Mouse (Mus musculus): ENCODE measurements around the gene Ctnnbl1.

Gene Ctnnbl1

DNA sequence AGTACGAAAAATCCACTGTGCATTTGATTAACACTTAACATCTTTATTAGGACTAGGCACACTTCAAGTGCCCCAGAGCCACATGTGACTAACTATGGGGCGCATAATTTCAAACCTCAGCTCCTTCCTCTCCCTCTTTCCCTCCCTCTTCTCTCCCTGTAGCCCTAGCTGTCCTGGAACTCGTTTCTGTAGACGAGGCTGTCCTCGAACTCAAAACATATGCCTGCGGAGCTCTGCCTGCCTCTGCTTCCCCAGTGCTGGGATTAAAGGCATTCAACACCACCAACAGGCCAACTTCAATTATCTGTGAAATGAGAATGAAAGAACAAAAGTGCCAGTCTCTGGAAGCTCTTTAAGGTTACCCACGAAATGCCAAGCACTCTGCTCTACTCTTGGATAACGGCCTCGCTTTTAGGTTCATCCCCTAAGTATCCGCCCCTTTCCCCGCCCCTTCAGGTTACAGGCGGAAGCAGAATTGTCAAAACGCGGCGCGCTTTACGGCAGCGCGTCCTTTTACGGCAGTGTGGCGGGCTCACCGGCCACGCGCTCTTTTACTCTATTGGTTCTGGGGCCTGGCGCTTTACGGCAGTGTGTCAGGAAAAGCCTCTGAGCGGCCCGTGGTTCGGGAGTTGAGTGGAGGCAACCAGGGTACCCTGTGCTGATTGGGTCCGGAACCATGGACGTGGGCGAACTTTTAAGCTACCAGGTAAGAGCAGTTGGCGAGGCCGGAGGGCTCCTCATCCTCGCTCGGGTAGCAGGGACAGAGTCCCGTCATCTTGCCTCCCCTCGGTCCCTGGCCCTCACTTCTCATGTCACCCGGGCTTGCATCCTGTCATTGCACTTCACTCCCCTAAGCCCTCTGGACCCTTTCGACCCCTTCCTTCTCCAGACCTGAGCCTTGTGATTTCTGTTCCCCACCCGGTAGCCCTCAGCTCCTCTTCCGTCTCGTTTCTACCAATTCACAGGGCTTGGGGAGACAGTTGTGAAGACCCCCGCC, at the start of gene Ctnnbl1:
Gene Ctnnbl1, plus strand, starts transcription at position 548 of the 997 bp plus-strand sequence.
- DNase-seq (ENCODE audit: extremely low read depth, low read depth): peak; percentile 94

DNA sequence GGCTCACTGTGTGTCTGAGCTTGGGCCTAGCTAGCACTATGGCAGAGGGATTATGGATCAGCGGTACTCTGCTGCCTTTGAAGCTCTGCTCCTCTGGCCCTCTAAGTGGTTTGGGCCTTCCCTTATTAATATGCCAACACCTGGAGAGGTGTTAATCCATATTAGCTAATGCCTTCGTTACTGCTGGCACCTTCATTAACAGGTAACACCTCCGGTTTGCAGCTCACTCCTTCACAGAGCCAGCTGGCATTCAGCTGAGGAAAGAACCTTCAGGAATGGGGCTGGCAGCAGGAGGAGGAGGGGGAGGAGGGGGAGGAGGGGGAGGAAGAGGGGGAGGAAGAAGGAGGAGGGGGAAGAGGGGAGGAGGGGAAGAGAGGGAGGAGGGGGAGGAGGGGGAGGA, 49.7 kb upstream of the Ctnnbl1 start:
- DNase-seq (ENCODE audit: extremely low read depth, low read depth): no peak

DNA sequence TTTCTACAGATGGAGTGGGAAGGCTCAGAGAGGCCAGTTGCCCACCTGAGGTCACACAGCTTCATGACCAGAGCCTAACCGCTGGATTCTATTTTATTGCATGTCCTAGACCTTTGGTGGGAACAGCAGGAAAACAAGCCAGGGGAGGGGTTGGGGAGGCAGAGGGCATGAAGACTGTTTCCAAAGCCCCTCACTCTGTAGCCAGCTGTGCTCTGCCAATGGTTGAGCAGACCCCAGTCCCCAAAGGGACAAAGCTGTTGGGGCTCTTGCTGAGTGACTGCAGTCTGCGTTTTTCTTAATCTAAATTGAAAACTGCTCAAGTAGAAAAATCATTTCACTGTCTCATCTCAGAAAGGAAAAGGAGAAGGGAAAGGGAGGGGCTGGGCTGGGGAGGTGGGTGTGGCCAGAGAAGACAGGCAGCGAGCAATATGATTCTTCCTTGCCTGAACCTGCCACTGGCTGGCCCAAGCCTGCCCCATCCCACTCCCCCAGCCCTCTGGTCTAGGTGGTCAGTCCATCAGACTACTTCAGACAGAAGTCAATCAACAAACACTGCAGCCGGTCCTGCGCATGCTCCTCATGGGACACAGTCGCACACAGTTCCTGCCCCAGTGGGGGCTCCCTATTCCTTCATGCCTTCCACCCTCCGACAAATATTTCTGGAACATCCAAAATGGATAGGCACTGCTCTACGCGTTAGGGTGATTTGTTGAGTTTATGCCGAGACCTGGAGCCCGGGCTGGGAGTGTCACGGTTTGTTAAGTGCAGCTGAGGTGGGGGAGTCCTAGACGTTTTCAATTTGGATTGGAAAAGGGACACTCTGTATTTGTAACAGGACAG, 45.7 kb upstream of the Ctnnbl1 start:
- no peak for DNase-seq (ENCODE audit: extremely low read depth, low read depth)

DNA sequence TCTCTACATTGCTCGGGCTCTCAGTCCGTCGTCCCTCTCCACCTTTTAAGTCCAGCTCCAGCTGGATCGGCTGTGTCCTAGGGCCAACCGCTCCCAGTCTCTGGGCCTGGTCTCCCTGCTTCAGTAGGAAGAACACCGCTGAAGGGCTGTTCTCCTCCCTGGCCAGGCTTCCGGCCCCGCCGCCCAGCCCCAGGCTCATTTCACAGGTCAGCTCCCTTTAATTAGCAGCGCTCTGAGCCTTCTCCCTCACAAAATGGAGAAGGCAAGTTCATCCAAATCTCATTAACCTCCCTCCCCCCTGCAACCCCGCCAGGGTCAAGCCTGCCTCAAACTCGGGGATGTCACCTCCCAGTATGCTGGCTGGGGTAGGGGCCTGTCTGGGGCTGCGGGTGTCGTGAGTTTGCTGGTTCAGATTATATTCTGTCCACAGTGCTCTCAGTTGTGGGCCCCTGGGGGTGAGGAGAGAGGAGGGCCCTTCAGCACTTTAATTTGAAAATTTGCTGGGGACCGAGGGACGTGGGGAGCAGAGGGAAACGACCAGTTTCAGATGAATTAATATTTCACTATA, 44.8 kb upstream of the Ctnnbl1 start:
- no peak for DNase-seq (ENCODE audit: extremely low read depth, low read depth)

DNA sequence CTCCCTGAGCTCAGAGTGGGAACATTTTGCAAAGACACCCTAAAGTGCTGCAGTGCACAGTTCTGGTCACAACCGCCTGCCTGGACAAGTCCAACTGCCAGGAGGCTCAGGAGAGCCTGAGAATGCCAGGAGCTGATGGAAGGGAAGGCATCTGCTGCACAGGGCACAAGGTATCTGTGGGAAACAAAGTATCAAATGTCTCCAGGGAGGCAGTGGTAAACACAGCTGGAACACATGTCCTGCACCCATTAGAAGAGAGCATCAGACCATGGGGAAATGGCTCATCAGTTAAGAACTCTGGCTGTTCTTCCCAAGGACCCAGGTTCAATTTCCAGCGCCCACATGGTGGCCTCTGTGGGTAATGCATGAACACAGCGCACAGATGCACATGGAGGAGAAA, 43.6 kb upstream of the Ctnnbl1 start:
- DNase-seq (ENCODE audit: extremely low read depth, low read depth): no peak

DNA sequence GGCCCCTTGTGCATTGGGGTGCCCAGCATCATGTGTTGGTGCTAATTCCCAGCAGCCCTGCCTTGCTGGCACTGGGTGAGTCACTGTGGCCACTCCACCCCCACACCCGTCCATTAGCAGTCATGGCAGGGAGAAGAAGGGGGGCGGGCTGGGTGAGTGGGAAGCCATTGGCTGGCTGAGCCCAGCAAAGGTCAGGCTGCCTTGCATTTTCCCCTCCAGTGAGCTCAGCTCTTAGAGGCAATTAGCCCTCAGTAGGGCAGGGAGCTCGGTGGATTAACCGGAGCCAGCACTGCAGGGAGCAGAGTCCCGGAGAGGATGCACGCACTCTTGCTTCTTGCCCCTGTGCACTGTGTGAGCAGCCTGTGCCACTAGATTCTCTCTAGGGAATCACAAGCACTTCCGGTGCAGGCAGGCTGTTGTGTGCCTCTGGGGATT, 40.9 kb upstream of the Ctnnbl1 start:
- DNase-seq (ENCODE audit: extremely low read depth, low read depth): no peak

DNA sequence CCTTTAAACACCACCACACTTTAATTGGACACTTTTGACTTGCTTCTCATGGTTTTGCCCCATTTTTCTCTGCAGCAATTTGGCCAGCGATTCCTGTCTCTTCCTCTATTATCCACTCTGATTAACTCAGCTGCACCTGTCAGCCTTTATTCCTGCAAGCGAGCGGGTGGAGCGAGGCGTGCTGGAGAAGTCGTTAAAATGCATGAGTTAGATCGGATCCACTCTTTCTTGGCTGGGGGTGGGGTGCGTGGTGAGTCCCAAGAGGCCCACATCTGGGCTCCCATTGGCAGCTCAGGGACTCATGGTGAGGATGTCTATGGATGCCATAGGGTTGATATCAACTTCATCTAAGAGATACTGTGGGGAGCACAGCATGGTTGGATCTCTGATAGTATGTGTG, 34.0 kb upstream of the Ctnnbl1 start:
- DNase-seq (ENCODE audit: extremely low read depth, low read depth): no peak

DNA sequence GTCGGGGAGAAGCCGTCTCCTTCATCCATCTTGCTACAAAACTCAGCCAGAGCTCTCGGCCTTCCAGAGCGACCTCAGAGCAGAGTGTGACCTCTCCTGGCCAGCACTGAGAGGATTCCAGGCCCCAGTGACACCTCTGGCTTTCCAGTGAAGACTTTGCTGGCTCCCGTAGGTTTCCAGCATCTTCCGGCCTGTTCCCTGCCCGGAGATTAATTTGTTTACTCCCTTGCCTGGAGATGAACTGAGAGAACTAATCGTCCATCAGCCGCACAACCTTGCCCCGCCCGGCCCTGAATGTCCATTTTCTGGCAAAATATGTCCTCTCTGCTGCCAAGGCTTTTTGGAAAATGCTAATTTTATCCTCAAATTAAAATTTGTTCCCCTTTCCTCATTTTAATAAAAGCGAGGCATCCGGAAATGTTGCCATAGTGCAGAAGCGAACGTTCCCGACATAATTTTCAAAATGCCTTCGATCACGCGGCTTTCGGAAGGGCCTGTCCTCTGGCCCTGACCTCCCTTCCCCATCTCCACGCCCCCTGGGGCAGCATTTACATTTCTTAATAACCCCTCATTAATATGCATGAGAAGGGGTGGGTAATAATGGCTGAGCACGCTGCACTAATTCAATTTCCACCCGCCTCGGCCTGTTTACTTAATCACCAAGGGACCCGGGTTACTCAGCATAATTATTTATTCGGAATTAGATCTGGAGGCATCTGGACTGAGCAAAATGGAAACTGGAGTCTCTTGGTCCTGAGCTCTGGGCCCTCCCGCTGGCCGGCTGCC, 32.0 kb upstream of the Ctnnbl1 start:
- no peak for DNase-seq (ENCODE audit: extremely low read depth, low read depth)

DNA sequence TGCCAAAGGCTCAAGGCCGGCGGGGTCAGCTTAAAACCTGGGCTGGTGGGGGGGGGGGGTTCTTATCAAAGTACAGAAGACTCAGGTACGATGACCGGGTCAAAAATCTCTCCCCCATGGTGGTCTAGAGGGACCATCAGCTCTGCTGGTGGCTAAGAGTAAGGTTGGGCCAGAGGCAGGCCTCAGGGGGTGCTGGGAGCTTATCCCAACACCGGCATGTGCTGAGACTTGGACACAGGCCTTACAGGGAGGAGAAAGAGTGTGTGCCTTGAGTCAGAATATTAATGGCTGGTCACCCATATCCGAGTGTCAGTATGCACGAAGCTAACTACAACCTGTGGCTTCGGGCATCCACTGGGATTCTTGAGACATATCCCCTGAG, 31.4 kb upstream of the Ctnnbl1 start:
- DNase-seq (ENCODE audit: extremely low read depth, low read depth): no peak

DNA sequence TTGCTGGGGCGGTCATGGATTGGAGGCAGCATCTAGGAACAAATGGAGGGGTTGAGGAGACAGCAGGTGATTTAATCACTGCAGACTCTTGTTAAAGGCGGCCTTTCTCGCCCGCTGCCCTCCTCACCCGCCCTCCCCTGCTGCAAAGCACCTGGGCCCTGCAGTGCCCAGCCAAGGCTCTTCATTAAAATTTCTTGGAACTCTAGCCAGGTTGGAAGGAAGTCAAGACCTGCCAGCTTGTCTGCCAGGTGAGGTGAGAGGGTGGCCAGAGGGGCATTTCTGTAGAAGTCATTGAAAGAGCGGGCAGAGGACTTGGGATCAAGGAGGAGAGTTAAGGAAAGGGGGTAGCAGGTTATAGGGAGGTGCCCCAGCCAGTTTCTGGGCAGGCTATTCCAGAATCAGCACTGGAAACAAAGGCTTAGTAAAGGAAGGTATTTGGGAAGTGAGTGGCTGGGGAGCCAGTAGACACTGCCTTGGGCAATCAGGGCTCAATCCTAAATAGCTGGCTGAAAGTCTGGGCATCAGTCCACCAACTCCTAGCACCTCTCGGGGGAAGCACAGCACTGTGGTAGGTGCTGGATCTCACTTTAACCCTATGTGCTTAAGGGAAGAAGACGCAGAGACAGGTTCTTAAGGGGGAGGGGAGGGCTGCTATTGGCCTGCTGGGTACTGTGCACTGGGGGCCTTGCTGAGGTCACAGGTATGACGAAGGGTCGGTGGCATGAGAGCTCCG, 29.8 kb upstream of the Ctnnbl1 start:
- DNase-seq (ENCODE audit: extremely low read depth, low read depth): no peak

DNA sequence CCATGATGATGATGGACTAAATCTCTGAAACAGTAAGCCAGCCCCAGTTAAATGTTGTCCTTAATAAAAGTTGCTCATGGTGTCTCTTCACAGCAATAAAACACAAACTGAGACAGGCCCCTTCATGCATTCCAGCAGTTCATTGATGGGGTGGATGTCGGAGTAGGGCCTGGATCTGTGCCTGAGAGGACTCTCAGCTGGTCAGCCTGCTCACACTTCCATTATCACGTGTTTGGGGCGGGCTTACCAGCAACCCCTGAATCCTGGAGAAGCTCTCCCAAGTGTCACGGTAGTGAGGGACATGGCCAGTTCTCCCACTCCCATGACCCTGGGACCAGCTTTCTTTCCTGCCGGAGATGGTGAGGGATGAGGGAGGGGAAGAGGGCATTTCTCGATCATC, 24.5 kb upstream of the Ctnnbl1 start:
- no peak for DNase-seq (ENCODE audit: extremely low read depth, low read depth)

DNA sequence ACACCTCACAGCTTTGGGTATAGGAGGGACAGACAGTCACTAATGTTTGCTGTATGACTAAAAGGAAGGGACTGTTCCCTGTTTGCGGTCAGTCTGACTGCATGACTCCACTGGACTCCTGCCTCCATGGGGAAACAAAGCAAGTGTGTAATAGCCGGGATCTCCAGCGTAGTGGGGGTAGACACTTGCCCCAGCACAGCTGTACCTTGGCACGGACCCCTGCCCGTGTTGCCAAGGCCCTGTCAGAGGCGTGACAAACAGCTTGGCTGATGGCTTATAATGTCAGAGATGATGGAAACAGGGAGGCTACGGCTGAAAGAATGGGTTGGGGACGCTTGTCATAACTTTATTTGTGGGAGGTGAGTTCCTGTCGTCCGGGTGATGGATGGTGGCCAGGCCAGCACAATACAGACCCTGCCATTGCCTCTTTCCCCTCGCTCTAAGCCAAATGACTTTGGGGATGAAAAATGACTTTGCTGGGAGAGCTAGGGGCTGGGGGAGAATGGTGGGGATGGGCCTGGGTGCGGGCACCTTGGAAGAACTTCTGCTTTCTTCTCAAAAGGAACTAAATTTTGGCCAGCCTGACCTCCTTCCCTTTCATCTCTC, 21.5 kb upstream of the Ctnnbl1 start:
- no peak for DNase-seq (ENCODE audit: extremely low read depth, low read depth)

DNA sequence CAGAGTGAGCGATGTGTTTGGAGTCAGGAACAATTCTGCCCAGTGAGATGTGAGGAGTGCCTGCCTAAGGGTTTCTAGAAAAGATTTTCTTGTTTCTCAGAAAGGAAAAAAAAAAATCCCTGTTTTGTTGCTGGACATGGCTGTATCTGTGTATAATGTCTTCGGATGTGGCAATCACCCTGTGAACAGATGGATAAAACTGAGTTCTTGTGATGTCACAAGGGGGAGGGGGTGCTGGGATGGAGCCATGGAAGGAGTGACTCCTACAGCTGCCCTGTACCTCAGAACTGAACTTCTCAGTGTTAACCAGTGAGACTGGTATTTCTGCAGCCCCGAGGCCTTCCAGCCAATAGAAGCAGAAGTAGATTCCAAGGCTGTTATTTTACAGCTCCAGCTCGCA, 18.8 kb upstream of the Ctnnbl1 start:
- DNase-seq (ENCODE audit: extremely low read depth, low read depth): no peak

DNA sequence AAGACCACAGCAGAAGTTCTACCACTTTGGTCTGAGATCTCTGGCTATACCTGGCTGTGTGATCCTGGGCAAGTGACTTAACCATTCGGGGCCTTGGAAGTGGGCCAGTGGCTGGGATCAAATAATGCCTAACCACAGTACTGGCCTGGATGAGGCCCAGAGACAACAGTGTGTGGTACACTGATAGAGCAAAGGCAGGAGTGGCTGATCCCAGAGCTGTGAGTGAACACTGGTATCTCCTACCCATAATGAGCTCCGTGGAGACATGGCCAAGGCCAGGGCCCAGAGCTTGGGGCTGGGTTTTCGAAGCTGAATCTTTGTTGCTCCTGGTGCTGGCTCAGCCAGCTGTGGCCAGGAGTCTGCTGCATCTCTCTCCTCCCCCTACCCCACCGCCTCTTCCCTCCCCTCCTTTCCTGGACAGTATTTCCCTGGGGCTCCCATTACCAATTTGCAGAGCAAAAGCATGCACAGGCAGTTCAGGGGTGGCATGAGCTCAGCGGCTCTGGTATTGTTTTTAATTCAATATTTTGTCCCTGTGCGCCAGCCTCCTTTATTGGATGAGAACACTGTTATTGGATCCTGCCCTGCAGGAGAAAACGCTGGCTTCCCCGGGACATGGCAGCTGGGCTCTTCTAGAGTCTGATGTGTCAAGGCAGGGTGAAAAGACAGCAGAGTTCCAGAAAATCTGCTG, 13.2 kb upstream of the Ctnnbl1 start:
- DNase-seq (ENCODE audit: extremely low read depth, low read depth): no peak

DNA sequence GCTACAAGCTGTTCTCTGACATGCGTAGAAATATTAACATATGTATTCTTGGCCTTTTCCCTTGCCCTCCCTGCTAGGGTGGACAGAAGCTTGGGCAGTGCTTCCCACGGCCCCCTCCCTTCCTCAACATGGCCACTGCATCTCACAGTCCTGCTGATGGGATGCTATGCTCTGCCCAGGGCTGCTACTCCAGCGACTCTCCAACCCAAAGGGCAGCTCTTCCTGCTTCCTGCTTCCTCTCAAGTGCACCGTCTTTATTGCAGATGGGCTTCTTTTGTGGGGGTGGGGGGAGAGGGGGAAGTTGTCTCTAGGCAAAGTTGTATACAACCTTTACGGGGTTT, 12.7 kb upstream of the Ctnnbl1 start:
- DNase-seq (ENCODE audit: extremely low read depth, low read depth): no peak

DNA sequence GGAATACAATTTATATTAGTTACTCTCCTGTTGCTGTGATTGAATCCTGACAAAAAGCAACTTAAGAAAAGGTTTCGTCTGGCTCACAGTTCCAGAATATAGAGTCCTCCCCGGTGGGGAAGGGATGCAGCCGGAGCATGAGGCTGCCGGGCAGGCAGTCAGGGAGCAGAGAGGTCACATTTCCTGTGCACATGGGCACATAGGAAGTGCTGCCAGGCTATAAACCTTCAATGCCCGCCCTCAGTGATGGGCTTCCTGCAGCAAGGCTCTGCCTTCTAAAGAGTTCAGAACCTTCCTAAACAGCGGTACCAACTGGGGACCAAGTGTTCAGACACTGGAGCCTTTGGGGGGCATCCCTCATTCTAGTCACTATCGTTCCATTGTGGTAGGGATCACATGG, 7.4 kb downstream of the Ctnnbl1 start:
- no peak for DNase-seq (ENCODE audit: extremely low read depth, low read depth)

DNA sequence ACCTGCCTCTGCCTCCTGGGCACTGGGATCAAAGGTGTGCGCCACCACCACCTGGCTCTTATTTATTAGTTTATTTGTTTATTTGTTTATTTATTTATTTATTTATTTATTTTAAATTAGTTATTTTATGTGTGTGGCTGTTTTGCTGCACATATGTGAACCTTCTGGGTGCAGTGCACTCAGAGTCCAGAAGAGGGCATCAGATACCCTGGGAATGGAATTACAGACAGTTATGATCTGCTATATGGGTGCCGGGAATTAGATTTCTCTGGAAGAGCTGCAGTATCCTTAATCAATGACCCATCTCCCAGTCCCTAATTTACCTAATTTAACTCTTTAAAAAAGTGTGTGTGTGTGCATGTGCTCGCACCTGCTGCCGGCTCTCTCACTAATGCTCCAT, 8.5 kb downstream of the Ctnnbl1 start:
- no peak for DNase-seq (ENCODE audit: extremely low read depth, low read depth)

DNA sequence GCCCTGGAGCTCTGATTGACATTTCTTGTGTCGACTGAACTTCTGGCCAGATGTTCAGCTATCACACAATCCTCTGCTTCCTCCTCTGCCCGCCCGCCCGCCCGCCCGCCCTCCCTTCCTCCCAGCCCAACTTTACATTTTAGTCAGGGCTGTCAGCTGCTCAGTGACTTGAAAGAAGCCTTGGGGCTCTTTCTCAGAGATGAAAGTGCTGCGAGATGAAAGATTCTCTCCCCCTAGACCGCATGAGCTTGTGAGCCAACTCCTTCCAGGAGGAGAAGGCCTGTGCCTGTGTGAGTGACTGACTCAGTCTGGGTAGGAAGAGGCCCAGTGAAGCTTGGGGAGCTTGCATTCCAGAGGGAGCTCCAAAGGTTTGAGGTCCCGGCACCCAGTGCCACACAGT, 9.4 kb downstream of the Ctnnbl1 start:
- no peak for DNase-seq (ENCODE audit: extremely low read depth, low read depth)

DNA sequence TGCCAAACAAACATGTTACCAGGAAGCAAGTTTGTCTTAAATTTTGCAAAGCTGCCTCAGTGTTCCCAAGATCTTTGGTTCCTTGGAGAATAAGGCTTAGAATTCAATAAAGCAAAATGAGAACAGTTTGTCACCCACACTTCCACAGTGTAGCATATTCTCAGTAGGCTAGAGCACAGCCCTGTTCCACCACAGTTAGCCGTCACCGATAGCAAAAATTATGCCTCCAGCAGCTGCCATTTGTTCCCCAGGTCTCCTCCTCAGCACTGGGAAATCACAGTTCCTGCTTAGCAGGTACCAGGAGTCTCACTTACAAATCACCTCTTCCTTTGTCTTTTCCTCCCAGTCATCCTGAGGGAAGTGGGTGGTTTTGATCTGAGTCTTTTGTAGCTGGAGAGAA, 10.8 kb downstream of the Ctnnbl1 start:
- no peak for DNase-seq (ENCODE audit: extremely low read depth, low read depth)

DNA sequence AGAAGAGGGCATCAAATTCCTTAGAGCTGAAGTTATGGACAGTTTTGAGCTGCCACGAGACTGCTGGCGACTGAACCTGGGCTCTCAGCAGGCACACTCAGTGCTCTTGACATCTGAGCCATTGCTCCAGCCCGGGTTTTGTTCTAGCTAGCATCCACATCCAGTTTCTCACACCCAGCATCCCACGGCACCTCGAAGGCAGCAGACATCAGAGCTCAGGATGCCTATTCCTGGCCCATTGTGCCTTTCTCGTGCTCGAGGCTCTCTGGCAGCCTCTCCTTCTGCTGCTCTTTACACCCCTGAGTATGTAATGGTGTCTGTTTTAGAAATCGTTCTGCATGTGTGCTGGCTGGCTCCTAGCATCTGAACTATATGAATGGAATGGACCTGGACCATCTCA, 13.3 kb downstream of the Ctnnbl1 start:
- no peak for DNase-seq (ENCODE audit: extremely low read depth, low read depth)
